Comparison of ENCODE assay signal across 23 mouse cellular contexts in genomic region chr1:71925501-71925900, GRCm38 (mm10).
"Had no signal": no experiment of that assay in that cellular context is flagged by ENCODE, and none has a peak within 500 bp of the region (broad histone marks: within the 10 kb centered on the region; RNA-seq: fewer than 3 reads in every experiment).

No protein-coding gene starts in this region.

- DNase-seq: gastrocnemius, postnatal 14 days; gastrocnemius, postnatal 36 days; heart, adult 11 months; heart, adult 2 months; heart, postnatal 14 days; heart, postnatal 36 days; kidney, adult 11 months; kidney, postnatal 10 days; kidney, postnatal 25 days; layer of hippocampus, adult 9-11 months; layer of hippocampus, postnatal 36 days; left cerebral cortex, postnatal 4 days had no signal

- H3K4me1 ChIP-seq: heart, embryonic 15.5 days; hindbrain, embryonic 13.5 days; hindbrain, embryonic 15.5 days; limb, embryonic 13.5 days; limb, embryonic 15.5 days had no signal

- H3K36me3 ChIP-seq: heart, embryonic 13.5 days; heart, embryonic 15.5 days; hindbrain, embryonic 13.5 days; hindbrain, embryonic 15.5 days; limb, embryonic 13.5 days; limb, embryonic 15.5 days had no signal

- H3K27me3 ChIP-seq: heart, embryonic 13.5 days; heart, embryonic 15.5 days; hindbrain, embryonic 13.5 days; hindbrain, embryonic 15.5 days; limb, embryonic 13.5 days; limb, embryonic 15.5 days had no signal

- H3K27ac ChIP-seq: heart, adult 2 months; heart, embryonic 13.5 days; heart, embryonic 15.5 days; hindbrain, embryonic 13.5 days; hindbrain, embryonic 15.5 days; hindbrain, postnatal 0 days; limb, embryonic 13.5 days; limb, embryonic 15.5 days; liver, embryonic 14.5 days had no signal

- H3K9ac ChIP-seq: heart, embryonic 13.5 days; heart, embryonic 15.5 days; hindbrain, embryonic 13.5 days; hindbrain, embryonic 15.5 days; limb, embryonic 13.5 days; limb, embryonic 15.5 days; liver, embryonic 14.5 days had no signal

- ATAC-seq: hindbrain, postnatal 0 days; intestine, embryonic 16.5 days had no signal

- H3K4me3 ChIP-seq: heart, adult 2 months; heart, embryonic 13.5 days; heart, embryonic 15.5 days; hindbrain, embryonic 13.5 days; hindbrain, embryonic 15.5 days; limb, embryonic 13.5 days; limb, embryonic 15.5 days had no signal

- H3K4me2 ChIP-seq: heart, embryonic 11.5 days; heart, embryonic 13.5 days; heart, embryonic 15.5 days; hindbrain, embryonic 13.5 days; hindbrain, embryonic 15.5 days; limb, embryonic 13.5 days; limb, embryonic 15.5 days; liver, embryonic 11.5 days had no signal

- H3K9me3 ChIP-seq: heart, embryonic 13.5 days; heart, embryonic 15.5 days; hindbrain, embryonic 13.5 days; hindbrain, embryonic 15.5 days; limb, embryonic 13.5 days; limb, embryonic 15.5 days had no signal
